Mouse (Mus musculus) heart, adult 18-20 months (tissue): ENCODE measurements around the gene Cyp2d26. TPM values are rescaled to one million over a fixed set of nuclear protein-coding genes. Genes with fewer than 3 reads are reported as not detected.
"Not testable (repeated sequence)": the region's sequence is repeated elsewhere in the genome, so short reads cannot be mapped to it uniquely, and the experiment has no call there.

Source experiments
- DNase-seq, 2 experiments: peaks; one replicate each; pipeline ENCODE4 v3.0.0; 2021 to 2022; ENCODE audit warnings: mixed read lengths in 1 of 2
- long read RNA-seq, 2 experiments: library from polyadenylated mRNA; stranded (forward); transcript quantifications; one replicate each; pipeline ENCODE4 v2.0.0; 2021
- total RNA-seq, 2 experiments: library from RNA; stranded (reverse); gene quantifications; 2 replicates each; pipeline ENCODE4 v1.2.3; 2021

The Cyp2d26 gene
- total RNA-seq: not detected
- long read RNA-seq, experiment 1: 0 reads
- long read RNA-seq, experiment 2: 0 reads

DNA sequence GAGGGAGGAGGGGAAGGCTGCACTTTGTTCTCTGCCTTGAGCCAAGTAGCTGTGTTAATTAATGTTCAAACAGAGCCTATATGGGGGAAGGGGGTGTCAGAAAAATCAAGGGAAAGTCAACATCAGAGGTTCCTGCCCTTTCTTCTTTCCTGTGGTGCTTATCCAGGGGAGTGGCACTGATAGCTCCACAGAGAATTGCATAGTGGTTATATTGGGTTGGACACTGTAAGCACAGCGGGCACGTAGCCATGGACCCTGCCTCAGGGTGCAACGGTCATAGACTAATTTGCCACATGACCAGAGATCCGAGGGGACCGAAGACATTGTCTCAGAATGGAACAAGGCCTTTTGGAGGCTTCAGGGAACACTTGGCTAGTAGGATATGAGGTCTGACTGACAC, at the start of gene Cyp2d26:
Cyp2d26 (minus strand) TSS at position 18 of the 400 bp plus-strand sequence.
- no peak for DNase-seq

DNA sequence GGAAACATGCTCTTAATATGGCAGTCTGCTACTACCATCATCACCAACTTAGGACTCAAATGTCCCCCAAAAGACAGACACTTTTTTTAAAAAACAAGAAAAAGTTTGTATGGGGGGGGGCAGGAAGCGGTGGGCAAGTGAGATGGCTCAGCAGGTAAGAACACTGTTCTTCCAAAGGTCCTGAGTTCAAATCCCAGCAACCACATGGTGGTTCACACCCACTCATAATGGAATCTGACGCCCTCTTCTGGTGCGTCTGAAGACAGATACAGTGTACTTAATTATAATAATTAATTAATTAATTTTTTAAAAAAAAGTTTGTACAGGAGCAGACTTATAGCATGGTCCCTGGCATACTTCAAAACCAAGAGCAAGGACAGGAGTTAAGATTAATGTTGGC, 45.1 kb upstream of the Cyp2d26 start:
- DNase-seq: no peak

DNA sequence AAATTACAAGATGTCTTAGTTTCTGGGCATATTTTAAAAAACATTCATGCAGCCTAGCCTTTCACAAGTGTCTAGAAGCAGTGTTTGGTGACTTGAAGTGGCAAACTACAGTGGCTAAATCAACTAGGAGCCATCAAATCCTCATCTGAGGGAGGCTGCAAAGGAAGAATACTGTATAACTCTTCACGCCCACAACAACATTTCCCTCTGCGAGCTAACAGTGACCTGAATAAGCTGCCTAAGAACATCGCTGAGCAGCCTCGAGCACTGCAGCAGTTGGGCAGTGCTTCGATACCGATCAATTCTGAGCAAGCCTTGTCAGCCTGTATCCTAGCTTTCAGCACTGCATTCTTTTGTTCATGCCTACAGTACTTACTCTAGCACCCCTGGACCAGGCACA, 35.8 kb upstream of the Cyp2d26 start:
- DNase-seq: no peak

- DNase-seq: no peak
These were observed 31.8 kb upstream of the Cyp2d26 start for GRCm38 (mm10) chr15:82825866-82826265.

DNA sequence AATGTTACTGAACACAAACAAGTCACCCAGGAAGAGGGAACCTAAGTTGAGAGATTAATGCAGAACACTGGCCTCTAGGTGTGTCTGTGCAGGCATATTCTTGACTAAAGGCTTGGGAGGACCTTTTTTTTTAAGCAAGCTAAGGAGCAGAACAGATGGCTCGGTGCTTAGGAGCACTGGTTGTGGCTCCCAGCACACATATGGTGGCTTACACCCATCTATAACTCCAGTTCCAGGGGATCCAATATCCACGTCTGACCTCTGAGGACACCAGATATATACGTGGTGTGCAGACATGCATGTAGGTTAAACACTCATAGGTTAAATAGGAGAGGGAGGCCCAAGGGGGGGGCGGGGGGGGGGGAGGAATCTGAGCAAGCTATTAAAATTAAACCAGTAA, 28.3 kb upstream of the Cyp2d26 start:
- DNase-seq: no peak

GRCm38 (mm10) chr15:82821657-82822056, 27.6 kb upstream of the Cyp2d26 start:
- DNase-seq: no peak

DNA sequence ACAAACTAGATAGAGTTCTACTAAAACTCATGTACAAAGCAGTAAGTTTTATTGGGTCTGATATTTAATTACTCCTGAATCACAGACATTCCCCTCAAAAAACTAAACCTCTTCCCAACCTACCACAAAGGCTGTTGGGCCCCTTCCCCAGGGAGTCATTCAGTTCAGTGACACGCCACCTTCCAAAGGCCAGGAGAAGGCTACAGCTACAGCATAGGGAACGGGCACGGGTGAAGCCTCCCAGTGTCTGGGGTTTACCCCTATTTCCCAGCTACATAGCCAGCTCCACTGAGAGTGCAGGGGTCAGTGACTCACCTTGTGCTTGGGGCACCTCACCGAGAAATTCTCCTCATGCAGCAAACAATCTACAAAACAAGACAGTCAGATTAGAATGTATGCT, 21.2 kb upstream of the Cyp2d26 start:
- no peak for DNase-seq

GRCm38 (mm10) chr15:82814806-82815205, 20.7 kb upstream of the Cyp2d26 start:
- DNase-seq: peak; percentile 46 to 80

- DNase-seq: no peak
These were observed 20.2 kb upstream of the Cyp2d26 start for GRCm38 (mm10) chr15:82814321-82814720.

- no peak for DNase-seq
These were observed 16.5 kb upstream of the Cyp2d26 start for GRCm38 (mm10) chr15:82810556-82810955.

DNA sequence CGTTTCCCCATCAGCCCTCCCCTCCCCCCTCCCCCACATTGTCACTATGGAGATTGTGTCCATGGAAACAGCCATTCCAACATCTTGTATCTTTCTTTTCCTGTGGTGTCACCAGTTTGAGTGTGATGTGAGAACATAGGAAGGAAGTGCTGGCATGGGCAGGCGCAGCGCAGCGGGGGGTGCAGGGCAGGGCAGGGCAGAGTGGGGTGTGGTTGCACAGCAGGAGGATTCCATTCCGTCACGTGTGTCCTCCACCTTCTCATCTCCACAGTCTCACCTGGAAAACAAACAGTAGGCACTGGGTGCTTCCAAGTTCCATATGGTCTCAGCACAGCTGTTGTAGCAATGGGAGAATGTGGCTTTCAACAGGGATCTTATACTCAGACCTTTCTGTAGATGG, 15.4 kb upstream of the Cyp2d26 start:
- DNase-seq: peak in 1 of 2 experiments; percentile 10

GRCm38 (mm10) chr15:82806969-82807763, 13.1 kb upstream of the Cyp2d26 start:
- DNase-seq: no peak

DNA sequence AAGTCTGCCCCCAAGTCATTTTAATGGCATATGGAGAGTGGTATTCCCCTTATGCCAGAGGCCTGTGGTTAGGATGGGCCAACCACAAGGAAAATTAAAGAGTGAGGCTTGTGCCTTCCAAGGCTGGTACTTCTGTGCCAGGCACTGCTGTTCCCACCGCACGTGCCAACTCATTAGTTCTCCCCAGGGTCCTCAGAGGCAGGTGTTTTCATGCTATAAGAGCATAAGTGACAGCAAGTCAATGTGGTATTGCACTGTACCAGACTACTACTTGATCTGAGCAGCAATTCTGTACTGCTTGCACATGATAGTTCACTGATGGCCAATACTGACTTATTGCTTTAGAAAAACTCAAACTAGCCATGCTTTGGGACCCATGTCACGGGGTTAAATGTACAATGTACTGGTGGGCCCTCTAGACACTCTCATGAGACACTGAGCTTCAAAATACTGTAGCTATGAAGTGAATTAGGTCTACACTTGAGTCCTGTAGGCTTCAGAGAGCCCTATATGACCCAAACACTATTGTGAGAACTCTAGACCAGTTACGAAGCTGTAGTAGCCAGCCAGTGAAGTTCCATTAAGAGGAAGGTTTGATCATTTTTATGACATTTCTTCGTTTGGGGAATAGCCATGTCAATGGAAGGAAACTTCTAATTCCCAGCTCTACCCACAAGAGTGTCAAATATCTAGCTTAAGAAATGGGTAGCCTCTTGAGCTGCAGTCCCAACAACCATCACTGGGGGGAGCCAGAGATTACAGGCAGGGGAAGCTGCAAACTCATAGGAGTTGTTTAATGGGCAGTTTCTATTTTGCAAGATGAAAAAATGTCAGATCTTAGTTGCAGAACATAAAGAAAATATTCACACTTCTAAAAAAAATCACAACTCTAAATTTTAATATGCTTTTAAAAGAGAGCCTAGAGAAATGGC, 10.9 kb upstream of the Cyp2d26 start:
- DNase-seq: peak; percentile 67 to 95

DNA sequence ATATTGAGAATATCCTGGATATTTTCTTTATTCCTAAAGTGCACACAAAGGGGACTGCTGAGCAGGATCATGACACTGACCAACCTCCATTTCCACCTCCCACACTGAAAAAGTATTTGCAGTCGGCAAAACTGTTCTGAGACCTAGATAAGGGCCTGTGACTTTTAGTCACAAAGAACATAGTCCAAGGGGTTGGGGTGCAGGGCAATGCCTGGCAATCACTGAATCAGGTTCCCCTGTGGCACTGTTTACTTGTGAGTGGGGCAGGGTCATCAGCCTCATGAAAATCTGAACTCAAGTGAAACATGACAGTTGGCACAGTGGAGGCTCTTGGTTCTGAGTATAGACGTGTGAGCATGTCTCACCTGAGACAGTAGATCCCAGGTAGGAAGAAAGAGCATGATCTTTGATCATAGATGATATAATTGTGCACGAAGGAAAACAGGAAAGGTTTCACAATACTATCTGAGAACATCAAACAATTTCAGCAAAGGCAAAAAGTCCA, 1.9 kb upstream of the Cyp2d26 start:
- DNase-seq: no peak

GRCm38 (mm10) chr15:82793868-82794267, 226 bp downstream of the Cyp2d26 start:
- DNase-seq: no peak

- no peak for DNase-seq
These were observed 640 bp downstream of the Cyp2d26 start for GRCm38 (mm10) chr15:82793454-82793853.

GRCm38 (mm10) chr15:82792566-82792965, 1.5 kb downstream of the Cyp2d26 start:
- DNase-seq: no peak

DNA sequence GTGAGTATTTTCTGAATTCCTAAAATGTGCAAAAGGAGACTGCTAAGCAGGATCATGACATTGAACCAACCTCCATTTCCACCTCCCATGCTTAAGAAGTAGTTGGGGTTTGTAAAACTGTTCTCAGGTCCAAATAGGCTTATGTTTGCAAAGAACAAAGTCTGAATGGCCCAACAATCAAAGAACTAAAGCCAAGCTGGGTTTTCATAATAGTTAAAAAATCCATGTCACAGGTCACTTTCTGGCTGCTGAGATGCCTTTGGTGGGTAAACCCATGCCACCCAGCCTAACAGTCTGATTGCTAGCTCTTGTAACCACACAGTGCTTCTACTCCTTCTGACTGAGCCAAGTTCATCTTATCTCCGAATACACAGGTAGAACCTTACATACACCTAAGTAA, 9.5 kb downstream of the Cyp2d26 start:
- no peak for DNase-seq

GRCm38 (mm10) chr15:82783800-82784199, 10.3 kb downstream of the Cyp2d26 start:
- DNase-seq: no peak

- DNase-seq: not testable (repeated sequence)
These were observed 16.2 kb downstream of the Cyp2d26 start for GRCm38 (mm10) chr15:82777856-82778255.

DNA sequence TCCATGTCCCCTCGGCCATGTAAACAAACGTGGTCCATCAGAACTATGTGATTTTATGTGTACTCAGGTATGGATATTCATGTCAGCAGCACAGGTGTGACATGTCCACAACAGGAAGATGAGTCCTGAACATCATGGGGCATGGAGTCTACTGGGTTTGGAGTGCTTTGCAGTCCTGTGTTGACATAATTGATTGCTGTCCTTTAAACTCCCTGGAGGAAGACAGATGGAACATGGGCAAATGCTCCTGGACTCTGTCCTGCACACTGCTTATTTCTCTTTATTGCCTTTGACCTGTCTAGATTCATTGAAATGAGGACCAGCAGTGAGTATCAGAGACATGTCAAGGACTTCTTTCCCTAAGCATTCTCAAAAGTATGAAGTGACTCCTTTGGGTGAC, 28.2 kb downstream of the Cyp2d26 start:
- DNase-seq: no peak

DNA sequence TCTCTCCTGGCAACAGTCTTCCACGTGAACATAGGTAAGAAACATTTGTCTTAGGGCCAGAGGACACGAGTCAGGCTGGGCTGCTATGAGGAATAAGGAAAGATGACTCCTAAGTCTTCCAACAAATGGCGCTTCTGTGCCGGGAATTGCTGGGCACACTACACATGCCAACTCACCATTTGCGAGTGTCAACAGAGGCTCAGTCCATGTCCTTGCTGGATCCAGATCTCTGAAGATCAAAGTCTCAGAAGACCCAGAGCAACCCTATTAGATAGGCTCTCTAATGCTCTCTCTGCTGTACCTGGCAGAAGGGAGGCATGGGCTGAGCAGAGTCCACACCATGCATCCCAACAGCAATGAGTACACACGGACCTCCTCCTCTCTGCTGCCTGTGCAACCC, 29.2 kb downstream of the Cyp2d26 start:
- no peak for DNase-seq
